Mouse (Mus musculus) heart, postnatal 14 days (tissue): Measurements from ENCODE around the gene Enc1. TPM values are rescaled to one million over a fixed set of nuclear protein-coding genes. Genes with fewer than 3 reads are reported as not detected.
"Not testable (repeated sequence)": the region's sequence is repeated elsewhere in the genome, so short reads cannot be mapped to it uniquely, and the experiment has no call there.

Experiments
- DNase-seq, 2 experiments: peaks; one replicate each; pipeline ENCODE4 v3.0.0; 2021 to 2022
- intact Hi-C: fragments of 180-260 bp; cut with DNase I; formaldehyde crosslinking; loops from one replicate; pipeline ENCODE4 v1.15.1; 2025
- total RNA-seq, 2 experiments: library from RNA; stranded (reverse); gene quantifications; 2 replicates each; pipeline ENCODE4 v1.2.3; 2021

The Enc1 gene
- total RNA-seq, 2 experiments from 2014 or later: 11.2 to 11.3 TPM

GRCm38 (mm10) chr13:97249051-97249461 lies 8.2 kb downstream of the Enc1 start:
- DNase-seq: no peak

GRCm38 (mm10) chr13:97249507-97250078 lies 8.7 kb downstream of the Enc1 start:
- intact Hi-C loops: no loop called here

More at GRCm38 (mm10) chr13:97249051-97249461, 8.2 kb downstream of the Enc1 start:
- intact Hi-C loops: no loop called here

GRCm38 (mm10) chr13:97250148-97250547 lies 9.2 kb downstream of the Enc1 start:
- intact Hi-C loops: no loop called here
- no peak for DNase-seq

More at GRCm38 (mm10) chr13:97249507-97250078, 8.7 kb downstream of the Enc1 start:
- DNase-seq: no peak

- intact Hi-C loops: no loop called here
Observed at GRCm38 (mm10) chr13:97250551-97251380, 9.9 kb downstream of the Enc1 start.

GRCm38 (mm10) chr13:97251736-97252135 lies 10.8 kb downstream of the Enc1 start:
- intact Hi-C loops: no loop called here
- no peak for DNase-seq

More at GRCm38 (mm10) chr13:97250551-97251380, 9.9 kb downstream of the Enc1 start:
- DNase-seq: no peak

- intact Hi-C loops: no loop called here
- DNase-seq: no peak
Observed at GRCm38 (mm10) chr13:97252469-97252868, 11.6 kb downstream of the Enc1 start.

GRCm38 (mm10) chr13:97253418-97253981 lies 12.6 kb downstream of the Enc1 start:
- no peak for DNase-seq

GRCm38 (mm10) chr13:97253994-97254393 lies 13.1 kb downstream of the Enc1 start:
- no peak for DNase-seq
- intact Hi-C loops: no loop called here

More at GRCm38 (mm10) chr13:97253418-97253981, 12.6 kb downstream of the Enc1 start:
- intact Hi-C loops: no loop called here

- DNase-seq: no peak
- intact Hi-C loops: no loop called here
Observed at GRCm38 (mm10) chr13:97254564-97255164, 13.8 kb downstream of the Enc1 start.

GRCm38 (mm10) chr13:97255976-97256848 lies 15.3 kb downstream of the Enc1 start:
- no peak for DNase-seq
- intact Hi-C loops: no loop called here

- no peak for DNase-seq
- intact Hi-C loops: no loop called here
Observed at GRCm38 (mm10) chr13:97256849-97257379, 16.0 kb downstream of the Enc1 start.

GRCm38 (mm10) chr13:97259271-97259670 lies 18.4 kb downstream of the Enc1 start:
- intact Hi-C loops: no loop called here
- no peak for DNase-seq

- intact Hi-C loops: no loop called here
Observed at GRCm38 (mm10) chr13:97260456-97261180, 19.7 kb downstream of the Enc1 start.

GRCm38 (mm10) chr13:97261549-97261948 lies 20.6 kb downstream of the Enc1 start:
- DNase-seq: no peak
- intact Hi-C loops: no loop called here

More at GRCm38 (mm10) chr13:97260456-97261180, 19.7 kb downstream of the Enc1 start:
- DNase-seq: no peak

- DNase-seq: no peak
- intact Hi-C loops: no loop called here
Observed at GRCm38 (mm10) chr13:97262676-97263075, 21.8 kb downstream of the Enc1 start.

GRCm38 (mm10) chr13:97265534-97265933 lies 24.6 kb downstream of the Enc1 start:
- DNase-seq, intact Hi-C loops: not testable (repeated sequence)

GRCm38 (mm10) chr13:97270723-97271122 lies 29.8 kb downstream of the Enc1 start:
- intact Hi-C loops: no loop called here
- no peak for DNase-seq

- intact Hi-C loops: no loop called here
- no peak for DNase-seq
Observed at GRCm38 (mm10) chr13:97271641-97272040, 30.7 kb downstream of the Enc1 start.

- no peak for DNase-seq
- intact Hi-C loops: loop anchor here (5.0 kb wide), 1 partner anchor 53 kb away; no protein-coding TSS in a partner anchor
Observed at GRCm38 (mm10) chr13:97274757-97275156, 33.9 kb downstream of the Enc1 start.
